Mouse (Mus musculus) lung, postnatal 0 days (tissue): ENCODE results near the gene Tmem109.

ENCODE experiments used
- CTCF ChIP-seq: IDR thresholded peaks from 2 replicates; pipeline ENCODE4 v1.5.1; 2016; ENCODE audit warnings: antibody characterized with exemption, mild to moderate bottlenecking
- EP300 ChIP-seq: IDR thresholded peaks from 2 replicates; pipeline ENCODE4 v1.6.1; 2016; ENCODE audit warnings: antibody characterized with exemption, mild to moderate bottlenecking, control low read depth

DNA sequence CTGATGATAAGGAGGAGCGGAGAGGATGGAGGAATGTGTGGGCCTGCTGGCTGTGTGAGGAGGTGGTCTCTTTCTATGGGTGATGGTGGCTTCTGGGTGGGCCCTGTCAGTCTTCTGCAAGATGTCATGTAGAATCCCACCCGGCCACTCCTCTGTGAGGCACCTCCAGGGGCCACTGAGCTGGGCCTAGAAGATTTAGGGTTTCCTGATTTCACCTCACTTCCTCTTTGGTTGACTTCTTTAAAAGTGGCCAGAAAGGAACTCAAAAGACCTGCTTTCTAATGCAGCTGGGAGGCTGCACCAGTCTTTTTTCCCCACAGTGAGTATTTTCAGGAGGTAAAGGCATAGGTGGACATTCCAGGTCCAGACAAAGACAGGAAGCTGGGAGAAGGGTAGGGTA lies 48.8 kb upstream of the Tmem109 start:
- TF ChIP-seq CTCF, result no peak
- TF ChIP-seq EP300, result no peak
